Mouse (Mus musculus) liver, postnatal 0 days (tissue): Measurements from ENCODE around the gene Thoc7.

Source experiments
- CTCF ChIP-seq: sonication (generic); IDR thresholded peaks from 2 replicates; pipeline ENCODE4 v1.5.1; 2016; ENCODE audit warnings: antibody characterized with exemption, low read depth
- EP300 ChIP-seq: IDR thresholded peaks from 2 replicates; pipeline ENCODE4 v1.6.1; 2016; ENCODE audit warnings: antibody characterized with exemption, low read depth, mild to moderate bottlenecking

- TF ChIP-seq CTCF (no peak), EP300 (no peak)
Measured at GRCm38 (mm10) chr14:13914387-13915082, 47.1 kb downstream of the Thoc7 start, which contains the start of gene Gm281.
